Mouse (Mus musculus): ENCODE measurements at regions not wholly inside any gene's neighbourhood (a gene's known extent, or its start where the extent isn't known, plus 50 kb on each side); places are given as distances from the start of the nearest gene placed in this dataset.

- no peak for DNase-seq
Measured at GRCm38 (mm10) chr16:87783561-87784304, 85.0 kb downstream of the Bach1 start.

DNA sequence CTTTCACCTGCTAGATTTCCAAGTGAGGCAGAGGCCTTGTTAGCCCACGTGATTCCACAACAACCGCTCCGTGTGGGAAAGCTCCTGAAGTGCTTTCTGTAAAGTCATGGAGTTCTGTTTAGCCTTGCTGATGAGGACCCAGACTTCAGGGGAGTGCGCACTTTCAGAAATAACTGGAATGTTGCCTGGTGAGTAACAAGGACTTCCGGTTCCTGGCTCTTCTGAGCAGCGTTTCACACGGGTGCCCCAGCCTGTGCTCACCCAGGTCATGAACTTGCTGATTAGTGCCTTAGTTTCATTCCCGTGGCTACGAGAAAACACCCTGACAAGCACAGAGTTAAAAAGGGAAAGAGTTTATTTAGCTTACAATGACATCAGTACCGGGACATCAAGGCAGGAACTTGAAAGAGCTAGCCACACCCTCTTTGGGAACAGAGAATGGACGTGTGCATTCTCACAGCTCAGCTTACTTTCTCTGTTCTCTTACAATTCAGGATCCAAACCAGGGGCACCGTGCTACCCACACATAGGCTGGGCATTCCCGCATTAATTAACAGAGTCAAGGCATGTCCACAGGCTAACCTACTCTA lies 85.8 kb downstream of the Bach1 start:
- DNase-seq, result no peak

- no peak for DNase-seq
Measured at GRCm38 (mm10) chr16:87789539-87789938, 90.8 kb downstream of the Bach1 start.

- no peak for DNase-seq
Measured at GRCm38 (mm10) chr16:87789957-87790356, 91.2 kb downstream of the Bach1 start.

GRCm38 (mm10) chr16:87796514-87797248 lies 97.9 kb downstream of the Bach1 start:
- peak; percentile 31 for DNase-seq

DNA sequence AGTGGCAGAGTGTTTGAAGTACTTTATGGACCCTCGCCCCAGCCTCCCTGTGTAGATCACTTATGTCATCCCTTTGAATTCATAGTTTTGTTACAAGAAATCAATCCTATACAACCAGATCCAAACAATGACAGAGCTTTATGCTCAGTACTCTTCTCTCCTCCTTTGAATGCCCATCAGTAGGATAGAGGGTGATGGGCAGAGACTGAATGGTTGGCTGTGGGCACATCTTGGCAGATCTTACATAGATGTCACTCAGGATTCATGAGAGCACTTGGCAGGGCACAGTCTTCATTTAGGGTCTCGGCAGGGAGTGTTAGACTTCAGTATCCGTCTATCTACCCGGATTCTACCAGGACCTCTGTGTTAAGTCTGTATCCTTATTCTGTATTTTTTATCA lies 103.6 kb downstream of the Bach1 start:
- DNase-seq, result no peak

- no peak for DNase-seq
Measured at GRCm38 (mm10) chr16:87817590-87817989, 118.8 kb downstream of the Bach1 start.

DNA sequence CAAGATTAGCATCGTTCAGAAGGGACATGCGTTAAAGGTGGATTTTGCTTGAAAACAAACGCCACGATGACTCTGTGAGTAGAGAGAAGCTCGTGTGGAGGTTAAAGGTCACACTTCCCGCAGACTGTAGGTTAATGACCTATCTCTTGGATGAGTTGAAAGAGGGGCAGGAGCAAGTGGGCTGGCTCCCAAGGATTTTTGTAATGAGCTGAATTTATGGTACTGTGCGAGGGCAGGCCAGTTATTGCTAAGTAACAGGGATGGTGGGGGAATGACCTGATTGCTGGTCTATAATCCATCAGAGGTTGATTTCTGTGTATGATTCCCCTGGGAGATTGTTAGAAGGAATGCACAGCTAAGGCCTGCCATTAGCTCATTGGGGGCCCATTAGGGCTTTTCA lies 135.6 kb downstream of the Bach1 start:
- no peak for DNase-seq

GRCm38 (mm10) chr16:87840949-87841546 lies 142.3 kb downstream of the Bach1 start:
- peak; percentile 79 for DNase-seq

Data from right cerebral cortex, postnatal 25 days (tissue).